Mouse (Mus musculus): ENCODE data around the gene Wdr18. TPM values are rescaled to one million over a fixed set of nuclear protein-coding genes. Genes with fewer than 3 reads are reported as not detected.

Gene Wdr18
- total RNA-seq, 2 experiments from 2014 or later, result 0.98 to 10.1 TPM

DNA sequence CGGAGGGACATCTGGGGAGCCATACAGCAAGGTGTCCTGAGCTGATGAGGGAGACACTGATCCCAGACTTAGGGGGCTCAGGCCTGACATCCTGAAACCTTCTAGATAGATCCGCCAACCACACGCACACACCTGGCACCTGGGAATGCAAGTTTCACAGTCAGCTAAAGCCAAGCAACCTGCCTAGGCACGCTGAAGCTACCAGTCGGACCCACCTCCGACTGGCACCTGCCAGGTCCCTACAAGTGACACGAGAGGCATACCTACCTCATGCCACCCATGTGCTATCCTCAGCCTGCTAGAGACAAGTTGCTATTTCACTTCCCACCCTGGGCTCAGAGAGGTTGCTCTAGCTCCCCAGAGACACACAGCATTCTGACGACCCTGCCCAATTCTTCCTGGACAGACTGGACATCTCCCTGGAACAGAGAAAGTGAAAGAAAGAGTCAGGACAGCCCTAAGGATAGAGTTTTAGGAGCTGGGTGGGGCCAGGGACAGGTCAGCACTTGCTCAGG lies 29.4 kb downstream of the Wdr18 start:
- no peak for ATAC-seq (replicated peaks; ENCODE audit: low FRiP score, poor library complexity, severe bottlenecking)

- no peak for ATAC-seq (replicated peaks; ENCODE audit: low FRiP score, poor library complexity, severe bottlenecking)
Observed at GRCm38 (mm10) chr10:79989870-79990269, 29.9 kb downstream of the Wdr18 start.

DNA sequence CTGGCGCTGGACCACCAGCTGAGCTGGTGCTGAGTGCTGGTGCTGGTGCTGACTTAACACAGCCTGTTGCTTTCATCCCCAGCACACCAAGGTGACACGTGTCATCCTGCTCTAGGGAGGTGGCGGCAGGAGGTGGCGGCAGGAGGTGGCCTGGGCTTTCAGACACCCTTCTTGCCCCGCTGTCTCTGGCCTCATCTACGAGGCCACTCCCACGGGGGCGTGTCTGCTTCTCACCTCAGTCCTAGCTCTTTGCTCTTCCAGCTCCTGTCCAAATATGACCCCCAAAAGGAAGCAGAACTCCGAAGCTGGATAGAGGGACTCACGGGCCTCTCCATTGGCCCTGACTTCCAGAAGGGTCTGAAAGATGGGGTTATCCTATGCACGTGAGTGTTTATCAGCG lies 31.1 kb downstream of the Wdr18 start:
- no peak for ATAC-seq (replicated peaks; ENCODE audit: low FRiP score, poor library complexity, severe bottlenecking)

DNA sequence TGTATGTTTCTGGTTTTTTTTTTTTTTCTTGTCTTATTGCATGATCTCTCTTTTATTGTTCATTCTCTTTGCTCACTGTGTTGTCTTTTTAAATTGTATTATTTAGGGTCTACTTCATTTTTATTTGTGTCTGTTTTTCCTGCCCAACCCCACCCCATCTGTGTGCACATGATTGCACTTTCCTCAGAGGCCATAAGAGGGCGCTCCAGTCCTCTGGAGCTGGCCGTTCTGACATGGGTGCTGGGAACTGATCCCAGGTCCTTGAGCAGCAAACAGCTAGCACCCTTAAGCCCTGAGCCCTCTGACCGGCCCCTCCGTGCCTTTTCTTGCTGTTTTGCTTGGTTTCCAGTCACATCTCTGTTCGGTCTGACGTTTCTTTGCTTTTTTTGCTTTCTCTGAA lies 31.6 kb downstream of the Wdr18 start:
- ATAC-seq (replicated peaks; ENCODE audit: low FRiP score, poor library complexity, severe bottlenecking), result no peak

DNA sequence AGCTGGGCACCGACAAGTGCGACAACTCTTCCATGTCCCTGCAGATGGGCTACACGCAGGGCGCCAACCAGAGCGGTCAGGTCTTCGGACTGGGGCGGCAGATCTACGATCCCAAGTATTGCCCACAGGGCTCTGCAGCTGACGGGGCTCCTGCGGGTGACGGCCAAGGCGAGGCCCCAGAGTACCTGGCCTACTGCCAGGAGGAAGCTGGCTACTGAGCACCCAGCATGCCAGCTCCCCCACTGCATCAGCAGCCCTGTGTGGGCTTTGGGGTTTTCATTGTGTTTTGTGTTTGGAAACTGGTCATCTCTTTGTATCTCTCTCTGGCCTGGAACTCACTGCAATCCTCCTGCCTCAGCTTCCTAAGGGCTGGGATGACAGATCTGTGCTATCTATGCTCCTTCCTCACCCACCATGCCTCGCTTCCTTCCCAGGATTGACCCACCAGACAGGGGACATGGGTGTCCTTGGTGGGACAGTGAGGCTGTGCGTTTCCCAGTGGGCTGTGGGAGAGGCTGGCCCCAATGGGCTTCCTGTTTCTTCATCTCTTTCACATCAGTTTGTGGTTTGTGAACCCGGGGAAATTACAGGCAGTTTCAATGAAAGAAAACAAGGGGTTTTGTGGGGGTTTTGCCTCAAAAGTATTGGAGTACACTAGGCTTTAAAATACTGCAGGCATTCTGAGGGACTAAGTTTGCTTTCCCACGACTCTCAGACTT lies 34.6 kb downstream of the Wdr18 start:
- no peak for ATAC-seq (replicated peaks; ENCODE audit: low FRiP score, poor library complexity, severe bottlenecking)

GRCm38 (mm10) chr10:79995636-79996035 lies 35.7 kb downstream of the Wdr18 start:
- ATAC-seq (replicated peaks; ENCODE audit: low FRiP score, poor library complexity, severe bottlenecking), result no peak

GRCm38 (mm10) chr10:79996272-79997033 lies 36.5 kb downstream of the Wdr18 start, which contains the start of gene Abca7:
Gene Abca7 (plus strand): TSS chr10:79996494.
- ATAC-seq (replicated peaks; ENCODE audit: low FRiP score, poor library complexity, severe bottlenecking), result peak; percentile 85

DNA sequence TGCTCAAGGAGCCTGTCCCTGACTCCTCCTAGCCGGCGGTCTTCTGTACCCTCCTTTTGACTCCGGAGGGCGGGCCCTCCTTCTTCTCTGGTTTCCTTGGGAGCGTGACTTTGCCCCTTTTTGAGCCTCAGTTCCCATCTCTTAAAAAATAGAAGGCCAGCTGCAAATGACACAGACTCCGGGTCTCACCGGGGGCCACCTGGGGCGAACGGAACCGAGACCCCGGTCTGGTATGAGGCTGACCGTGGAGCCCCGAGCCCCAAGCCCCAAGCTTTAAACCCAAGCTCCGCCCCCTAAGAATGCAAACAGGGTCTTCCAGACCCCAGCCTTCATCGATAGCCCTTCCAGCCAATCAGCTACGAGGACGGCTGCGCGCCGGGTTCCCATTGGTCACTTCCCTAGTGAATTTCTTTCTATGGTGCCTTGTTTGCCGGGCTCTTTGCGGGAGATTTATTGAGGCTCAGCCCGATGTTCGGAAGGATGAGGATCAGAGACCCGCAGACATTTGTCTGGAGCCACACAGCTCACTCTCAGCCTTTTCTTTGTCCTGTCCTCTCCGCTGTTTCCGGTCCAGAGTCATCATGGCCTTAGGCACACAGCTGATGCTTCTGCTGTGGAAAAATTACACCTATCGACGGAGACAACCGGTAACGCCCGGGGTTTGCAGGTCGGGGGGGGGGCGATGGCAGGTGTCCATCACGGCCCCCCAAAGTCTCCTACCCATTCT lies 37.2 kb downstream of the Wdr18 start:
- ATAC-seq (replicated peaks; ENCODE audit: low FRiP score, poor library complexity, severe bottlenecking), result peak; percentile 73

- ATAC-seq (replicated peaks; ENCODE audit: low FRiP score, poor library complexity, severe bottlenecking), result peak; percentile 35
Observed at GRCm38 (mm10) chr10:79997819-79998218, 37.9 kb downstream of the Wdr18 start.

GRCm38 (mm10) chr10:80001945-80002344 lies 42.0 kb downstream of the Wdr18 start:
- ATAC-seq (replicated peaks; ENCODE audit: low FRiP score, poor library complexity, severe bottlenecking), result no peak

GRCm38 (mm10) chr10:80002829-80003228 lies 42.9 kb downstream of the Wdr18 start:
- ATAC-seq (replicated peaks; ENCODE audit: low FRiP score, poor library complexity, severe bottlenecking), result no peak

- ATAC-seq (replicated peaks; ENCODE audit: low FRiP score, poor library complexity, severe bottlenecking), result peak; percentile 47; the same call in 1 of the 2 replicates
Observed at GRCm38 (mm10) chr10:80003374-80004232, 43.7 kb downstream of the Wdr18 start.

GRCm38 (mm10) chr10:80004233-80004705 lies 44.3 kb downstream of the Wdr18 start:
- no peak for ATAC-seq (replicated peaks; ENCODE audit: low FRiP score, poor library complexity, severe bottlenecking)

DNA sequence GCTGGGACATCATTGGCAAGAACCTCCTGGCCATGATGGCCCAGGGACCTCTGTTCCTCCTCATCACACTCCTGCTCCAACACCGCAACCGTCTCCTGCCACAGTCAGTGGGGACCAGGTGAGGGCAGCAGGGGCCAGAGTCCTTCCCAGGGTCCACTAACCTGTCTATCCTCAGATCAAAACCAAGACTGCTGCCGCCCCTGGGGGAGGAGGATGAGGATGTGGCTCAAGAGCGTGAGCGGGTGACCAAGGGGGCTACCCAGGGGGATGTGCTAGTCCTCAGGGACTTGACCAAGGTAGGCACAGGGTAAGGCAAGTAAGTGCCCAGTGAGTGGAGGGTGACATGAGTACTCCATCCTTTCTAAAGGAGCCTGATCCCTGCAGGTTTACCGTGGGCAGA lies 51.8 kb downstream of the Wdr18 start:
- ATAC-seq (replicated peaks; ENCODE audit: low FRiP score, poor library complexity, severe bottlenecking), result no peak

- ATAC-seq (replicated peaks; ENCODE audit: low FRiP score, poor library complexity, severe bottlenecking), result no peak
Observed at GRCm38 (mm10) chr10:80013609-80014008, 53.7 kb downstream of the Wdr18 start.

DNA sequence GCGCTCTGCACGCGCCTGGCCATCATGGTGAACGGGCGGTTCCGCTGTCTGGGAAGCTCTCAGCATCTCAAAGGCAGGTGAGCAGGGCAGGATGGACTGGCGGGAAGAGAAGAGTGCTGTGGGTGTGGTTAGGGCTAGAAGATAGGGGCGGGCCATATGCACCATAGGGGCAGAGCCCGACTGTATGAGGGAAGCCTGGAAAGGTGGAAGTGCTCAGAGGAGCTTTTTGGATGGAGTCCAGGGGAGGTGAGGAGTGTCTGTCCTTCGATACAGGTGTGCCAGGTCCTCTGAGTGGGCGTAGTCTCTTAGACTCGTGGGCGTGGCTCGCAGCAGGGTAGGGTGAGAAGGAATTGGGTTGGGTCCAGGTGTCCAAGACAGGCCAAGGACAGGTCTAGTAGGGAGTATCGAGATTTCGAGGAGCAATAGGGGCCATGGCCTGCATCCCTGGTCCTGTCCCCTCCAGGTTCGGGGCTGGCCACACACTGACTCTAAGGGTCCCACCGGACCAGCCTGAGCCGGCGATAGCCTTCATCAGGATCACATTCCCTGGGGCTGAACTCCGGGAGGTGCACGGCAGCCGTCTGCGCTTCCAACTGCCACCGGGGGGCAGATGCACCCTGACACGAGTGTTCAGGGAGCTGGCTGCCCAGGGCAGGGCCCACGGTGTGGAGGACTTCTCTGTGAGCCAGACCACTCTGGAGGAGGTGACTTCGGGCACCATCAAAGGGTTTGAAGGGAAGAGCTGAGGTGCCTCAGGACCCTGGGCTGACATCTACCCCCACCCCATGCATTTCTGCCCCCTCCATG lies 54.7 kb downstream of the Wdr18 start:
- no peak for ATAC-seq (replicated peaks; ENCODE audit: low FRiP score, poor library complexity, severe bottlenecking)

DNA sequence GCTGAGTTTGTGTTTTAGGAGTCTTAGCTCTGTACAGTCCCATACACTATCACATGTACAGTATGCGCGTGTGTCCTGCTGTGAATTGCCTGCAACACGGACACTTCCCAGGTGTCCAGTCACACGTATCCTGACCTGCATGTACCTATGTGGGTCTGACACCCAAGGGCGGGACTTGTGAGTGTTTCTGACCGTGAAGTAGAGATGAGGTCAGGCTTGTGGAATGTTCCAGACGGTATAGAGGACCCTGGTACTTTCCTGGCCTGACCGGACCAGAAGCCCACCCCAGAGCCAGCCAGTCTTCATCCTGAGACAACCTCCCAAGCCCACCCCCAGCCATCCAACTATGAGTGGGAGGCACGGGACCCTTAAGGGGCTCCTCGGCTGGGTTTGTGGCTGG lies 55.6 kb downstream of the Wdr18 start:
- no peak for ATAC-seq (replicated peaks; ENCODE audit: low FRiP score, poor library complexity, severe bottlenecking)

- peak; percentile 35 for ATAC-seq (replicated peaks; ENCODE audit: low FRiP score, poor library complexity, severe bottlenecking)
Observed at GRCm38 (mm10) chr10:80016511-80016910, 56.6 kb downstream of the Wdr18 start, which contains the start of gene Arhgap45. Gene Arhgap45 (plus strand): TSS chr10:80016653.

Measured in erythroid progenitor cell, adult 5-6 weeks (primary cell).